Mouse (Mus musculus): ENCODE measurements around the gene Gm15517. TPM values are rescaled to one million over a fixed set of nuclear protein-coding genes. Genes with fewer than 3 reads are reported as not detected.
"Not testable (repeated sequence)": the region's sequence is repeated elsewhere in the genome, so short reads cannot be mapped to it uniquely, and the experiment has no call there.

Gm15517 gene
- total RNA-seq, 1 experiment from 2014 or later: not detected

GRCm38 (mm10) chr7:44260410-44260809, 837 bp upstream of the Gm15517 start:
- no peak for ATAC-seq (replicated peaks in 1 of 2; ENCODE audit: insufficient read depth in 1 of 2, low FRiP score in 2 of 2, low TSS enrichment in 1 of 2, low read depth in 1 of 2, poor library complexity in 2 of 2, severe bottlenecking in 2 of 2)

- ATAC-seq (replicated peaks in 1 of 2; ENCODE audit: insufficient read depth in 1 of 2, low FRiP score in 2 of 2, low TSS enrichment in 1 of 2, low read depth in 1 of 2, poor library complexity in 2 of 2, severe bottlenecking in 2 of 2): peak; percentile 87 to 91
Observed at GRCm38 (mm10) chr7:44262791-44263643, 1.8 kb downstream of the Gm15517 start.

- ATAC-seq (replicated peaks in 1 of 2; ENCODE audit: insufficient read depth in 1 of 2, low FRiP score in 2 of 2, low TSS enrichment in 1 of 2, low read depth in 1 of 2, poor library complexity in 2 of 2, severe bottlenecking in 2 of 2): no peak
Observed at GRCm38 (mm10) chr7:44268117-44268516, 6.9 kb downstream of the Gm15517 start.

- ATAC-seq (replicated peaks in 1 of 2; ENCODE audit: insufficient read depth in 1 of 2, low FRiP score in 2 of 2, low TSS enrichment in 1 of 2, low read depth in 1 of 2, poor library complexity in 2 of 2, severe bottlenecking in 2 of 2): no peak
Observed at GRCm38 (mm10) chr7:44269397-44269796, 8.2 kb downstream of the Gm15517 start.

- no peak for ATAC-seq (replicated peaks in 1 of 2; ENCODE audit: insufficient read depth in 1 of 2, low FRiP score in 2 of 2, low TSS enrichment in 1 of 2, low read depth in 1 of 2, poor library complexity in 2 of 2, severe bottlenecking in 2 of 2)
Observed at GRCm38 (mm10) chr7:44271309-44271708, 10.1 kb downstream of the Gm15517 start.

GRCm38 (mm10) chr7:44272546-44272945, 11.3 kb downstream of the Gm15517 start:
- ATAC-seq (replicated peaks in 1 of 2; ENCODE audit: insufficient read depth in 1 of 2, low FRiP score in 2 of 2, low TSS enrichment in 1 of 2, low read depth in 1 of 2, poor library complexity in 2 of 2, severe bottlenecking in 2 of 2): no peak

- ATAC-seq (replicated peaks in 1 of 2; ENCODE audit: insufficient read depth in 1 of 2, low FRiP score in 2 of 2, low TSS enrichment in 1 of 2, low read depth in 1 of 2, poor library complexity in 2 of 2, severe bottlenecking in 2 of 2): no peak
Observed at GRCm38 (mm10) chr7:44273446-44273845, 12.2 kb downstream of the Gm15517 start.

- no peak for ATAC-seq (replicated peaks in 1 of 2; ENCODE audit: insufficient read depth in 1 of 2, low FRiP score in 2 of 2, low TSS enrichment in 1 of 2, low read depth in 1 of 2, poor library complexity in 2 of 2, severe bottlenecking in 2 of 2)
Observed at GRCm38 (mm10) chr7:44274096-44274495, 12.8 kb downstream of the Gm15517 start.

GRCm38 (mm10) chr7:44275546-44275945, 14.3 kb downstream of the Gm15517 start:
- no peak for ATAC-seq (replicated peaks in 1 of 2; ENCODE audit: insufficient read depth in 1 of 2, low FRiP score in 2 of 2, low TSS enrichment in 1 of 2, low read depth in 1 of 2, poor library complexity in 2 of 2, severe bottlenecking in 2 of 2)

GRCm38 (mm10) chr7:44276461-44277249, 15.4 kb downstream of the Gm15517 start:
- ATAC-seq (replicated peaks in 1 of 2; ENCODE audit: insufficient read depth in 1 of 2, low FRiP score in 2 of 2, low TSS enrichment in 1 of 2, low read depth in 1 of 2, poor library complexity in 2 of 2, severe bottlenecking in 2 of 2): no peak

- ATAC-seq (replicated peaks in 1 of 2; ENCODE audit: insufficient read depth in 1 of 2, low FRiP score in 2 of 2, low TSS enrichment in 1 of 2, low read depth in 1 of 2, poor library complexity in 2 of 2, severe bottlenecking in 2 of 2): no peak
Observed at GRCm38 (mm10) chr7:44277250-44277622, 16.0 kb downstream of the Gm15517 start.

- ATAC-seq (replicated peaks in 1 of 2; ENCODE audit: insufficient read depth in 1 of 2, low FRiP score in 2 of 2, low TSS enrichment in 1 of 2, low read depth in 1 of 2, poor library complexity in 2 of 2, severe bottlenecking in 2 of 2): peak; percentile 46 to 58; a peak in 3 of 4 replicates
Observed at GRCm38 (mm10) chr7:44280959-44281358, 19.7 kb downstream of the Gm15517 start.

GRCm38 (mm10) chr7:44281586-44281985, 20.3 kb downstream of the Gm15517 start:
- ATAC-seq (replicated peaks in 1 of 2; ENCODE audit: insufficient read depth in 1 of 2, low FRiP score in 2 of 2, low TSS enrichment in 1 of 2, low read depth in 1 of 2, poor library complexity in 2 of 2, severe bottlenecking in 2 of 2): no peak

- ATAC-seq (replicated peaks in 1 of 2; ENCODE audit: insufficient read depth in 1 of 2, low FRiP score in 2 of 2, low TSS enrichment in 1 of 2, low read depth in 1 of 2, poor library complexity in 2 of 2, severe bottlenecking in 2 of 2): no peak
Observed at GRCm38 (mm10) chr7:44287760-44288159, 26.5 kb downstream of the Gm15517 start.

GRCm38 (mm10) chr7:44290986-44291385, 29.7 kb downstream of the Gm15517 start:
- no peak for ATAC-seq (replicated peaks in 1 of 2; ENCODE audit: insufficient read depth in 1 of 2, low FRiP score in 2 of 2, low TSS enrichment in 1 of 2, low read depth in 1 of 2, poor library complexity in 2 of 2, severe bottlenecking in 2 of 2)

- ATAC-seq (replicated peaks in 1 of 2; ENCODE audit: insufficient read depth in 1 of 2, low FRiP score in 2 of 2, low TSS enrichment in 1 of 2, low read depth in 1 of 2, poor library complexity in 2 of 2, severe bottlenecking in 2 of 2): no peak
Observed at GRCm38 (mm10) chr7:44291418-44291817, 30.2 kb downstream of the Gm15517 start.

GRCm38 (mm10) chr7:44297501-44297900, 36.3 kb downstream of the Gm15517 start:
- not testable (repeated sequence) for ATAC-seq (replicated peaks in 1 of 2; ENCODE audit: insufficient read depth in 1 of 2, low FRiP score in 2 of 2, low TSS enrichment in 1 of 2, low read depth in 1 of 2, poor library complexity in 2 of 2, severe bottlenecking in 2 of 2)

Data from hematopoietic stem cell, adult 5-6 weeks (primary cell).